Mouse (Mus musculus): ENCODE measurements at regions not wholly inside any gene's neighbourhood (a gene's known extent, or its start where the extent isn't known, plus 50 kb on each side); places are given as distances from the start of the nearest gene placed in this dataset.

- TF ChIP-seq POLR2A (IDR thresholded peaks at IDR 0.05; ENCODE audit: low read depth, low read length), result no peak
- no peak for TF ChIP-seq CTCF (IDR thresholded peaks at IDR 0.05; ENCODE audit: borderline replicate concordance, insufficient read depth, low read length)
Observed at GRCm38 (mm10) chr7:129765681-129766080, 174.0 kb downstream of the Wdr11 start.

Data from embryonic fibroblast, embryonic 13.5 days (primary cell).